Mouse (Mus musculus): Measurements from ENCODE around the gene Cpm. TPM values are rescaled to one million over a fixed set of nuclear protein-coding genes. Genes with fewer than 3 reads are reported as not detected.
"Not testable (repeated sequence)": the region's sequence is repeated elsewhere in the genome, so short reads cannot be mapped to it uniquely, and the experiment has no call there.

The Cpm gene
- polyA plus RNA-seq, 1 experiment, result 0.07 TPM

- TF ChIP-seq SRF (IDR thresholded peaks at IDR 0.05; ENCODE audit: control insufficient read depth, insufficient read length, low read depth) (no peak), TCF12 (IDR thresholded peaks at IDR 0.05; ENCODE audit: insufficient read depth, poor library complexity, severe bottlenecking) (no peak), CEBPB (IDR thresholded peaks at IDR 0.05; ENCODE audit: insufficient read depth, poor library complexity, severe bottlenecking) (no peak)
- H3K4me3 ChIP-seq, result no peak overlapping the region
- H3K36me3 ChIP-seq (ENCODE audit: control insufficient read depth, insufficient read depth), result peaks cover 5% of the 10 kb centered on the region
- no peak overlapping the region for H3K4me2 ChIP-seq (ENCODE audit: low read depth)
- no peaks in the 10 kb centered on the region for H3K27me3 ChIP-seq (ENCODE audit: control insufficient read depth, insufficient read depth, insufficient read length)
- peaks cover 27% of the 10 kb centered on the region for H3K79me2 ChIP-seq (ENCODE audit: control insufficient read depth, insufficient read depth)
- no peak overlapping the region for H3ac ChIP-seq (ENCODE audit: control insufficient read depth, insufficient read length)
Observed at GRCm38 (mm10) chr10:117712191-117712754, 83.0 kb downstream of the Cpm start.

GRCm38 (mm10) chr10:117712871-117713270, 83.6 kb downstream of the Cpm start:
- H3K79me2 ChIP-seq (ENCODE audit: control insufficient read depth, insufficient read depth), result peaks cover 21% of the 10 kb centered on the region
- H3ac ChIP-seq (ENCODE audit: control insufficient read depth, insufficient read length), result no peak overlapping the region
- H3K27me3 ChIP-seq (ENCODE audit: control insufficient read depth, insufficient read depth, insufficient read length), result no peaks in the 10 kb centered on the region
- no peak overlapping the region for H3K4me2 ChIP-seq (ENCODE audit: low read depth)
- TF ChIP-seq E2F4 (IDR thresholded peaks at IDR 0.05; ENCODE audit: insufficient read depth) (no peak), SRF (IDR thresholded peaks at IDR 0.05; ENCODE audit: control insufficient read depth, insufficient read length, low read depth) (no peak), MYOG (IDR thresholded peaks at IDR 0.05; ENCODE audit: control insufficient read depth in 1 of 3, insufficient read depth in 1 of 3, insufficient read length in 2 of 3, low read depth in 2 of 3) (no peak), MAX (IDR thresholded peaks at IDR 0.05; ENCODE audit: low read depth) (no peak), POLR2A (IDR thresholded peaks at IDR 0.05; ENCODE audit: insufficient read length, low read depth) (no peak), MYOD1 (IDR thresholded peaks at IDR 0.05; ENCODE audit: control insufficient read depth in 1 of 3, insufficient read length in 2 of 3, low read depth in 2 of 3) (no peak), CEBPB (IDR thresholded peaks at IDR 0.05; ENCODE audit: insufficient read depth, poor library complexity, severe bottlenecking) (no peak), TCF12 (IDR thresholded peaks at IDR 0.05; ENCODE audit: insufficient read depth, poor library complexity, severe bottlenecking) (no peak), TCF3 (IDR thresholded peaks at IDR 0.05; ENCODE audit: insufficient read length, low read depth) (no peak), REST (IDR thresholded peaks at IDR 0.05; ENCODE audit: insufficient read depth, insufficient read length) (no peak), USF1 (IDR thresholded peaks at IDR 0.05; ENCODE audit: low read depth) (no peak), POLR2AphosphoS2 (IDR thresholded peaks at IDR 0.05; ENCODE audit: insufficient read length, low read depth) (no peak)
- H3K4me3 ChIP-seq, result no peak overlapping the region
- no peaks in the 10 kb centered on the region for H3K36me3 ChIP-seq (ENCODE audit: control insufficient read depth, insufficient read depth)

- no peaks in the 10 kb centered on the region for H3K36me3 ChIP-seq (ENCODE audit: control insufficient read depth, insufficient read depth)
- H3K27me3 ChIP-seq (ENCODE audit: control insufficient read depth, insufficient read depth, insufficient read length), result no peaks in the 10 kb centered on the region
- no peak overlapping the region for H3K4me3 ChIP-seq
- H3ac ChIP-seq (ENCODE audit: control insufficient read depth, insufficient read length), result no peak overlapping the region
- TF ChIP-seq MAX (IDR thresholded peaks at IDR 0.05; ENCODE audit: low read depth) (no peak), POLR2AphosphoS2 (IDR thresholded peaks at IDR 0.05; ENCODE audit: insufficient read length, low read depth) (no peak), CEBPB (IDR thresholded peaks at IDR 0.05; ENCODE audit: insufficient read depth, poor library complexity, severe bottlenecking) (no peak), MYOD1 (IDR thresholded peaks at IDR 0.05; ENCODE audit: control insufficient read depth in 1 of 3, insufficient read length in 2 of 3, low read depth in 2 of 3) (no peak), TCF12 (IDR thresholded peaks at IDR 0.05; ENCODE audit: insufficient read depth, poor library complexity, severe bottlenecking) (no peak)
- peaks cover 15% of the 10 kb centered on the region for H3K79me2 ChIP-seq (ENCODE audit: control insufficient read depth, insufficient read depth)
- H3K4me2 ChIP-seq (ENCODE audit: low read depth), result no peak overlapping the region
Observed at GRCm38 (mm10) chr10:117713466-117713865, 84.2 kb downstream of the Cpm start.

- no peaks in the 10 kb centered on the region for H3K27me3 ChIP-seq (ENCODE audit: control insufficient read depth, insufficient read depth, insufficient read length)
- no peak for TF ChIP-seq POLR2AphosphoS2 (IDR thresholded peaks at IDR 0.05; ENCODE audit: insufficient read length, low read depth)
- no peak for TF ChIP-seq POLR2A (IDR thresholded peaks at IDR 0.05; ENCODE audit: insufficient read length, low read depth)
- TF ChIP-seq CEBPB (IDR thresholded peaks at IDR 0.05; ENCODE audit: insufficient read depth, poor library complexity, severe bottlenecking), result no peak
- TF ChIP-seq MYOD1 (IDR thresholded peaks at IDR 0.05; ENCODE audit: control insufficient read depth in 1 of 3, insufficient read length in 2 of 3, low read depth in 2 of 3), result no peak
- H3K4me2 ChIP-seq (ENCODE audit: low read depth), result no peak overlapping the region
Observed at GRCm38 (mm10) chr10:117714048-117714545, 84.8 kb downstream of the Cpm start.

GRCm38 (mm10) chr10:117714928-117715500, 85.7 kb downstream of the Cpm start:
- H3K36me3 ChIP-seq (ENCODE audit: control insufficient read depth, insufficient read depth), result no peaks in the 10 kb centered on the region

More at GRCm38 (mm10) chr10:117714048-117714545, 84.8 kb downstream of the Cpm start:
- H3ac ChIP-seq (ENCODE audit: control insufficient read depth, insufficient read length), result no peak overlapping the region
- H3K36me3 ChIP-seq (ENCODE audit: control insufficient read depth, insufficient read depth), result no peaks in the 10 kb centered on the region
- peaks cover 8% of the 10 kb centered on the region for H3K79me2 ChIP-seq (ENCODE audit: control insufficient read depth, insufficient read depth)
- no peak overlapping the region for H3K4me3 ChIP-seq

GRCm38 (mm10) chr10:117715654-117716053, 86.4 kb downstream of the Cpm start:
- H3ac ChIP-seq (ENCODE audit: control insufficient read depth, insufficient read length); H3K27me3 ChIP-seq (ENCODE audit: control insufficient read depth, insufficient read depth, insufficient read length); H3K36me3 ChIP-seq (ENCODE audit: control insufficient read depth, insufficient read depth); H3K4me3 ChIP-seq; H3K4me2 ChIP-seq (ENCODE audit: low read depth); H3K79me2 ChIP-seq (ENCODE audit: control insufficient read depth, insufficient read depth): not testable (repeated sequence)

More at GRCm38 (mm10) chr10:117714928-117715500, 85.7 kb downstream of the Cpm start:
- Histone ChIP-seq H3ac (ENCODE audit: control insufficient read depth, insufficient read length) (no peak overlapping the region), H3K4me2 (ENCODE audit: low read depth) (no peak overlapping the region), H3K27me3 (ENCODE audit: control insufficient read depth, insufficient read depth, insufficient read length) (no peaks in the 10 kb centered on the region), H3K79me2 (ENCODE audit: control insufficient read depth, insufficient read depth) (no peaks in the 10 kb centered on the region), H3K4me3 (no peak overlapping the region)
- no peak for TF ChIP-seq TCF3 (IDR thresholded peaks at IDR 0.05; ENCODE audit: insufficient read length, low read depth)
- TF ChIP-seq POLR2AphosphoS2 (IDR thresholded peaks at IDR 0.05; ENCODE audit: insufficient read length, low read depth), result no peak
- no peak for TF ChIP-seq REST (IDR thresholded peaks at IDR 0.05; ENCODE audit: insufficient read depth, insufficient read length)
- no peak for TF ChIP-seq USF1 (IDR thresholded peaks at IDR 0.05; ENCODE audit: low read depth)
- no peak for TF ChIP-seq MYOG (IDR thresholded peaks at IDR 0.05; ENCODE audit: control insufficient read depth in 1 of 3, insufficient read depth in 1 of 3, insufficient read length in 2 of 3, low read depth in 2 of 3)
- TF ChIP-seq CEBPB (IDR thresholded peaks at IDR 0.05; ENCODE audit: insufficient read depth, poor library complexity, severe bottlenecking), result no peak
- TF ChIP-seq E2F4 (IDR thresholded peaks at IDR 0.05; ENCODE audit: insufficient read depth), result no peak
- no peak for TF ChIP-seq SRF (IDR thresholded peaks at IDR 0.05; ENCODE audit: control insufficient read depth, insufficient read length, low read depth)
- TF ChIP-seq TCF12 (IDR thresholded peaks at IDR 0.05; ENCODE audit: insufficient read depth, poor library complexity, severe bottlenecking), result no peak
- TF ChIP-seq POLR2A (IDR thresholded peaks at IDR 0.05; ENCODE audit: insufficient read length, low read depth), result no peak
- no peak for TF ChIP-seq MYOD1 (IDR thresholded peaks at IDR 0.05; ENCODE audit: control insufficient read depth in 1 of 3, insufficient read length in 2 of 3, low read depth in 2 of 3)
